Mouse (Mus musculus) embryonic fibroblast, embryonic 13.5 days (primary cell): ENCODE data around the gene Calr.

Experiments
- CTCF ChIP-seq: IDR thresholded peaks from 2 replicates; pipeline ENCODE4 v1.5.1; 2011; ENCODE audit warnings: mild to moderate bottlenecking, control low read depth, low read length, moderate library complexity, borderline replicate concordance; ENCODE audit not compliant: insufficient read depth
- POLR2A ChIP-seq: IDR thresholded peaks from 2 replicates; pipeline ENCODE4 v1.6.1; 2011; ENCODE audit warnings: low read depth, mild to moderate bottlenecking, control low read depth, low read length, moderate library complexity

DNA sequence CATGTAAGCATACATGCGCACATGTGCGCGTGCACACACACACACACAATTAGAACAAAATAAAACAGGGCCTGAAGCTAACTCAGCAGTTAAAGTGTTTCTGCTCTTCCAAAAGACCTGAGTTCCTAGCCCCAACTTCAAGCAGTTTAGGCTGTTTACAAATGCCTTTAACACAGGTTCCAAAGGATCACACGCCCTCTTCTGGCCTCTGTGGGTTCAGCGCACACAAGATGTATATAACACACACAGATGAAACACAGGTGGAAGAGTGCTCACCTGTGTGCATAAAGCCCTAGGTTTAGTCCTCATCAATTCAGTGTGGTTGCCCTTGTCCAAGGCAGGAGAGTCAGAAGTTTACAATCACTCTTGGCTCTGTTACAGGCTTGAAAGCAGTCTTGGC, 40.7 kb downstream of the Calr start:
- TF ChIP-seq CTCF = no peak
- TF ChIP-seq POLR2A = no peak; the same call in 1 of the 2 replicates
